Mouse (Mus musculus): ENCODE measurements around the gene Sod3. TPM values are rescaled to one million over a fixed set of nuclear protein-coding genes. Genes with fewer than 3 reads are reported as not detected.

The Sod3 gene
- 4.3 and 5.6 TPM in 2 replicates for polyA plus RNA-seq (2015; fragmentation: Nextera tagmentation; extraction: Ambion mirVana)

GRCm38 (mm10) chr5:52363468-52364150 lies at the start of gene Sod3:
Gene Sod3, plus strand, starts transcription at chr5:52363791.
- Histone ChIP-seq H3K9ac (ENCODE audit: low read depth, low read length) (no peak within 1 kb of the TSS), H3K4me2 (ENCODE audit: low read length) (no peak within 1 kb of the TSS), H3K27me3 (replicated peaks; ENCODE audit: control insufficient read depth, insufficient read depth, low read length) (no peaks in the 10 kb centered on the region), H3K9me3 (ENCODE audit: control insufficient read depth, low read length) (no peaks in the 10 kb centered on the region), H3K4me1 (ENCODE audit: control insufficient read depth, insufficient read depth, low read depth, low read length) (peaks cover 14% of the 10 kb centered on the region), H3K27ac (ENCODE audit: low read depth, low read length) (no peak within 1 kb of the TSS), H3K4me3 (ENCODE audit: low read length) (no peak within 1 kb of the TSS), H3K36me3 (ENCODE audit: control insufficient read depth, insufficient read depth, low read length) (no peaks in the 10 kb centered on the region)
- 18% methylated on average over 11 of the region's 11 CpGs for WGBS
- peak; percentile 49; the same call in 1 of the 2 replicates for ATAC-seq

GRCm38 (mm10) chr5:52316926-52317325 lies 46.7 kb upstream of the Sod3 start:
- Histone ChIP-seq H3K4me2 (ENCODE audit: low read length) (no peak overlapping the region), H3K27ac (ENCODE audit: low read depth, low read length) (no peak overlapping the region), H3K36me3 (ENCODE audit: control insufficient read depth, insufficient read depth, low read length) (no peaks in the 10 kb centered on the region), H3K9me3 (ENCODE audit: control insufficient read depth, low read length) (no peaks in the 10 kb centered on the region), H3K27me3 (replicated peaks; ENCODE audit: control insufficient read depth, insufficient read depth, low read length) (no peaks in the 10 kb centered on the region), H3K9ac (ENCODE audit: low read depth, low read length) (no peak overlapping the region), H3K4me3 (ENCODE audit: low read length) (no peak overlapping the region), H3K4me1 (ENCODE audit: control insufficient read depth, insufficient read depth, low read depth, low read length) (no peaks in the 10 kb centered on the region)
- WGBS, result 94% methylated on average over 7 of the region's 7 CpGs
- ATAC-seq, result no peak

DNA sequence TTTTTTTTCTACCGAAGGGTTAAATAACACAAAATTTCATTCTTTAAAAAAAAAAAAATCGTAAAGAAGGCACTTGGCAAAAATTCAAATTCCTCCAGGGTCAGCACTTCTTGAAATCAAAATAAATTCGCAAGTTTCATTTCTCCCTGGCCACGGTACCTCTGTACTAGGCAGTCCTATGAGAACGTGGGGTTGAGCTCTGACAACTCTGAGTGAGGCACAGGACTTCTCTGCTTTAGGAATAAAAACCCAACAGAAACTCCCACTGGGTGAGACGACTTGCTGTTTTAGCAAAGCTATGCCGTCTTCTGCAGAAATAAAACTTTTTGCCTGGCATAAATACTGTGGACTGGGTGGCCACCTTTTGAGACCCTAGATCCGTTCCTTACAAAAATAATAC lies 44.1 kb upstream of the Sod3 start:
- no peaks in the 10 kb centered on the region for H3K4me1 ChIP-seq (ENCODE audit: control insufficient read depth, insufficient read depth, low read depth, low read length)
- no peak overlapping the region for H3K27ac ChIP-seq (ENCODE audit: low read depth, low read length)
- WGBS, result 73% methylated on average over 8 of the region's 8 CpGs
- H3K36me3 ChIP-seq (ENCODE audit: control insufficient read depth, insufficient read depth, low read length), result no peaks in the 10 kb centered on the region
- ATAC-seq, result no peak
- H3K9ac ChIP-seq (ENCODE audit: low read depth, low read length), result no peak overlapping the region
- no peaks in the 10 kb centered on the region for H3K27me3 ChIP-seq (replicated peaks; ENCODE audit: control insufficient read depth, insufficient read depth, low read length)
- H3K4me3 ChIP-seq (ENCODE audit: low read length), result no peak overlapping the region
- no peak overlapping the region for H3K4me2 ChIP-seq (ENCODE audit: low read length)
- H3K9me3 ChIP-seq (ENCODE audit: control insufficient read depth, low read length), result no peaks in the 10 kb centered on the region

DNA sequence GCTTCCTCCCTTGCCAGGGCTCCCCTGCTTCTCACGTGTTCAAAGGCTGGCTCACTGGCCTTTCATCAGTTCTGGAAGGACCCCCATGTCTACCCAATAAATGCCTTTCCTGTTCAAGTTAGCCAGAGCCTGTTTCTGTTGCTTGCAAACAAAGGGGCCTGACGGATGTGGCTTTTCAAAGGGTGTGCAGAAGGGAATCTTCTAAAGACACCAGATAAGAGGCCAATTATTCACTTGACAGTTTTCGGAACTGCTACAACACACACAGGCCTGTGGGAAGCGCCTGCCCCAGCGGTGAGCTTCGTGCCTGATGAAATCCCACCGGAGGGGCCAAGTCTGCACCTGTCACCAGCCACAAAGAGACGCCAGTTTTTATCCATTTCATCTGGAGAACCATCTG lies 31.5 kb upstream of the Sod3 start:
- no peak overlapping the region for H3K27ac ChIP-seq (ENCODE audit: low read depth, low read length)
- H3K4me3 ChIP-seq (ENCODE audit: low read length), result no peak overlapping the region
- WGBS, result 12% methylated on average over 8 of the region's 8 CpGs
- H3K4me1 ChIP-seq (ENCODE audit: control insufficient read depth, insufficient read depth, low read depth, low read length), result no peaks in the 10 kb centered on the region
- H3K9me3 ChIP-seq (ENCODE audit: control insufficient read depth, low read length), result no peaks in the 10 kb centered on the region
- H3K27me3 ChIP-seq (replicated peaks; ENCODE audit: control insufficient read depth, insufficient read depth, low read length), result no peaks in the 10 kb centered on the region
- ATAC-seq, result peak; percentile 65
- no peak overlapping the region for H3K4me2 ChIP-seq (ENCODE audit: low read length)
- H3K36me3 ChIP-seq (ENCODE audit: control insufficient read depth, insufficient read depth, low read length), result no peaks in the 10 kb centered on the region
- no peak overlapping the region for H3K9ac ChIP-seq (ENCODE audit: low read depth, low read length)

DNA sequence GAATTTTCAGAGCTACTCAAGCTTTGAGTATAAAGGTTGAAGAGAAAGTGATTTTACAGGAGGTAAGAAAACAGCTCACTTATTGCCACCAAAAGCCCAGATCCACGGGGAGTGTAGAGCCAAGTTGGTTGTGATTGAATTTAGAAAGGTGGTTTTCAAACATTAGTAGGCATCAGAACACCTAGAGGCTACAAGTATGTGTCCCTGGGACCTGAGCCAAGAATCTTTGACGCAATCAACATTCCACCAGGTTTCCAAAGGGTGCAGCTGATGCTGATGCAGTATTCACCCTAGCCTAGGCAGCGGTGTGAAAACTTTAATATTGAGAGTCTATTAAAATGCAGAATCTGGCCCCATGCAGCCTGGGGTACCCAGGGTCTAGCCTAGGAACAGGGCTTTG lies 28.0 kb upstream of the Sod3 start:
- Histone ChIP-seq H3K4me3 (ENCODE audit: low read length) (no peak overlapping the region), H3K27ac (ENCODE audit: low read depth, low read length) (no peak overlapping the region), H3K27me3 (replicated peaks; ENCODE audit: control insufficient read depth, insufficient read depth, low read length) (no peaks in the 10 kb centered on the region), H3K4me1 (ENCODE audit: control insufficient read depth, insufficient read depth, low read depth, low read length) (no peaks in the 10 kb centered on the region), H3K4me2 (ENCODE audit: low read length) (no peak overlapping the region), H3K36me3 (ENCODE audit: control insufficient read depth, insufficient read depth, low read length) (no peaks in the 10 kb centered on the region), H3K9me3 (ENCODE audit: control insufficient read depth, low read length) (no peaks in the 10 kb centered on the region), H3K9ac (ENCODE audit: low read depth, low read length) (no peak overlapping the region)
- 77% methylated on average over 3 of the region's 3 CpGs for WGBS
- no peak for ATAC-seq

- Histone ChIP-seq H3K9me3 (ENCODE audit: control insufficient read depth, low read length) (no peaks in the 10 kb centered on the region), H3K4me1 (ENCODE audit: control insufficient read depth, insufficient read depth, low read depth, low read length) (no peaks in the 10 kb centered on the region), H3K4me3 (ENCODE audit: low read length) (no peak overlapping the region), H3K27me3 (replicated peaks; ENCODE audit: control insufficient read depth, insufficient read depth, low read length) (no peaks in the 10 kb centered on the region), H3K36me3 (ENCODE audit: control insufficient read depth, insufficient read depth, low read length) (no peaks in the 10 kb centered on the region), H3K27ac (ENCODE audit: low read depth, low read length) (no peak overlapping the region), H3K4me2 (ENCODE audit: low read length) (no peak overlapping the region), H3K9ac (ENCODE audit: low read depth, low read length) (no peak overlapping the region)
- no peak for ATAC-seq
- 82% methylated on average over 2 of the region's 2 CpGs for WGBS
These were observed 24.5 kb upstream of the Sod3 start for GRCm38 (mm10) chr5:52339134-52339533.

- ATAC-seq, result no peak
- Histone ChIP-seq H3K27me3 (replicated peaks; ENCODE audit: control insufficient read depth, insufficient read depth, low read length) (no peaks in the 10 kb centered on the region), H3K27ac (ENCODE audit: low read depth, low read length) (no peak overlapping the region), H3K9ac (ENCODE audit: low read depth, low read length) (no peak overlapping the region), H3K4me2 (ENCODE audit: low read length) (no peak overlapping the region), H3K4me1 (ENCODE audit: control insufficient read depth, insufficient read depth, low read depth, low read length) (no peaks in the 10 kb centered on the region), H3K9me3 (ENCODE audit: control insufficient read depth, low read length) (no peaks in the 10 kb centered on the region), H3K4me3 (ENCODE audit: low read length) (no peak overlapping the region), H3K36me3 (ENCODE audit: control insufficient read depth, insufficient read depth, low read length) (no peaks in the 10 kb centered on the region)
- 85% methylated on average over 2 of the region's 2 CpGs for WGBS
These were observed 16.7 kb upstream of the Sod3 start for GRCm38 (mm10) chr5:52346890-52347289.

GRCm38 (mm10) chr5:52350451-52350850 lies 13.1 kb upstream of the Sod3 start:
- Histone ChIP-seq H3K27ac (ENCODE audit: low read depth, low read length) (no peak overlapping the region), H3K9me3 (ENCODE audit: control insufficient read depth, low read length) (no peaks in the 10 kb centered on the region), H3K9ac (ENCODE audit: low read depth, low read length) (no peak overlapping the region), H3K27me3 (replicated peaks; ENCODE audit: control insufficient read depth, insufficient read depth, low read length) (no peaks in the 10 kb centered on the region), H3K4me2 (ENCODE audit: low read length) (no peak overlapping the region), H3K4me1 (ENCODE audit: control insufficient read depth, insufficient read depth, low read depth, low read length) (no peaks in the 10 kb centered on the region), H3K36me3 (ENCODE audit: control insufficient read depth, insufficient read depth, low read length) (no peaks in the 10 kb centered on the region), H3K4me3 (ENCODE audit: low read length) (no peak overlapping the region)
- WGBS, result 85% methylated on average over 2 of the region's 2 CpGs
- ATAC-seq, result no peak

- 96% methylated on average over 2 of the region's 2 CpGs for WGBS
- H3K9ac ChIP-seq (ENCODE audit: low read depth, low read length), result no peak overlapping the region
- no peaks in the 10 kb centered on the region for H3K27me3 ChIP-seq (replicated peaks; ENCODE audit: control insufficient read depth, insufficient read depth, low read length)
- no peak overlapping the region for H3K27ac ChIP-seq (ENCODE audit: low read depth, low read length)
- H3K4me2 ChIP-seq (ENCODE audit: low read length), result no peak overlapping the region
- H3K36me3 ChIP-seq (ENCODE audit: control insufficient read depth, insufficient read depth, low read length), result no peaks in the 10 kb centered on the region
- no peaks in the 10 kb centered on the region for H3K4me1 ChIP-seq (ENCODE audit: control insufficient read depth, insufficient read depth, low read depth, low read length)
- H3K4me3 ChIP-seq (ENCODE audit: low read length), result no peak overlapping the region
- H3K9me3 ChIP-seq (ENCODE audit: control insufficient read depth, low read length), result no peaks in the 10 kb centered on the region
- no peak for ATAC-seq
These were observed 12.0 kb upstream of the Sod3 start for GRCm38 (mm10) chr5:52351561-52351960.

All from hindbrain, embryonic 16.5 days (tissue).